Mouse (Mus musculus) hindbrain, embryonic 12.5 days (tissue): ENCODE measurements around the gene Pdzd2. TPM values are rescaled to one million over a fixed set of nuclear protein-coding genes. Genes with fewer than 3 reads are reported as not detected.
A peak's percentile ranks its signal among the peaks of the same experiment; 100 is the strongest.

ENCODE experiments used
- ATAC-seq: fragments of 200-750 bp; cut with Nextera tagmentation; 2 replicates; pipeline ENCODE4 v1.8.0; 2017; ENCODE audit warnings: moderate TSS enrichment; ENCODE audit not compliant: low FRiP score
- H3K27ac ChIP-seq: fragments of 300-500 bp; sonication (generic); 2 replicates; pipeline ENCODE4 v1.5.1; 2016; ENCODE audit warnings: mild to moderate bottlenecking
- H3K27me3 ChIP-seq: fragments of 300-500 bp; sonication (generic); 2 replicates; pipeline ENCODE4 v1.6.1; 2016; ENCODE audit warnings: mild to moderate bottlenecking
- H3K36me3 ChIP-seq: fragments of 300-500 bp; sonication (generic); 2 replicates; pipeline ENCODE4 v1.6.1; 2016; ENCODE audit warnings: mild to moderate bottlenecking
- H3K4me1 ChIP-seq: fragments of 300-500 bp; sonication (generic); 2 replicates; pipeline ENCODE4 v1.6.1; 2016
- H3K4me2 ChIP-seq: fragments of 300-500 bp; sonication (generic); replicated peaks from 2 replicates; pipeline ENCODE4 v1.6.1; 2016; ENCODE audit warnings: mild to moderate bottlenecking
- H3K4me3 ChIP-seq: fragments of 300-500 bp; sonication (generic); 2 replicates; pipeline ENCODE4 v1.5.1; 2016; ENCODE audit warnings: mild to moderate bottlenecking
- H3K9ac ChIP-seq: fragments of 300-500 bp; sonication (generic); 2 replicates; pipeline ENCODE4 v1.6.1; 2016; ENCODE audit warnings: mild to moderate bottlenecking, moderate library complexity
- H3K9me3 ChIP-seq: fragments of 300-500 bp; sonication (generic); replicated peaks from 2 replicates; pipeline ENCODE4 v1.6.1; 2016; ENCODE audit warnings: mild to moderate bottlenecking
- WGBS: fragments of 180-500 bp; shearing (Covaris S2); methylation state at CpG from one replicate; pipeline ENCODE4 v1.1.7; 2016; 5-methylcytosine and 5-hydroxymethylcytosine counted together
- polyA plus RNA-seq: library from polyadenylated mRNA; unstranded; fragments of >200 nt; fragmentation: Nextera tagmentation; extraction: Ambion mirVana; gene quantifications from 2 replicates; pipeline ENCODE4 v1.2.1, GENCODE M21; 2016

The Pdzd2 gene
- polyA plus RNA-seq, 1 experiment from 2014 or later, result 8.7 TPM

- WGBS, result 85% methylated on average over 11 of the region's 11 CpGs
- 0 out of 2 replicates have a peak, but pooled peaks cover 4% of the 10 kb centered on the region for H3K4me1 ChIP-seq
- H3K4me3 ChIP-seq, result no peak overlapping the region
- no peak for ATAC-seq
- no peak overlapping the region for H3K4me2 ChIP-seq
- no peaks in the 10 kb centered on the region for H3K27me3 ChIP-seq
- no peak overlapping the region for H3K27ac ChIP-seq
- H3K9ac ChIP-seq, result no peak overlapping the region
- H3K36me3 ChIP-seq, result no peaks in the 10 kb centered on the region
- no peaks in the 10 kb centered on the region for H3K9me3 ChIP-seq
These were observed 200.0 kb downstream of the Pdzd2 start for GRCm38 (mm10) chr15:12539618-12540302.

GRCm38 (mm10) chr15:12533254-12533653 lies 206.5 kb downstream of the Pdzd2 start:
- WGBS, result 86% methylated on average over 5 of the region's 5 CpGs
- Histone ChIP-seq H3K36me3 (no peaks in the 10 kb centered on the region), H3K9me3 (no peaks in the 10 kb centered on the region), H3K4me2 (no peak overlapping the region), H3K4me1 (no peaks in the 10 kb centered on the region), H3K4me3 (no peak overlapping the region), H3K27ac (no peak overlapping the region), H3K27me3 (no peaks in the 10 kb centered on the region), H3K9ac (no peak overlapping the region)
- ATAC-seq, result no peak

GRCm38 (mm10) chr15:12532568-12532967 lies 207.2 kb downstream of the Pdzd2 start:
- H3K4me2 ChIP-seq, result no peak overlapping the region
- H3K36me3 ChIP-seq, result no peaks in the 10 kb centered on the region
- no peak for ATAC-seq
- no peaks in the 10 kb centered on the region for H3K9me3 ChIP-seq
- 99% methylated on average over 4 of the region's 4 CpGs for WGBS
- no peak overlapping the region for H3K9ac ChIP-seq
- H3K27me3 ChIP-seq, result no peaks in the 10 kb centered on the region
- H3K4me3 ChIP-seq, result no peak overlapping the region
- no peak overlapping the region for H3K27ac ChIP-seq
- no peaks in the 10 kb centered on the region for H3K4me1 ChIP-seq

GRCm38 (mm10) chr15:12522810-12523209 lies 216.9 kb downstream of the Pdzd2 start:
- no peaks in the 10 kb centered on the region for H3K9me3 ChIP-seq
- H3K27me3 ChIP-seq, result no peaks in the 10 kb centered on the region
- WGBS, result 74% methylated on average over 7 of the region's 7 CpGs
- no peak overlapping the region for H3K27ac ChIP-seq
- no peaks in the 10 kb centered on the region for H3K36me3 ChIP-seq
- H3K4me2 ChIP-seq, result no peak overlapping the region
- peaks cover 5% of the 10 kb centered on the region; the same call in 1 of the 2 replicates for H3K4me1 ChIP-seq
- no peak overlapping the region for H3K9ac ChIP-seq
- no peak overlapping the region for H3K4me3 ChIP-seq
- ATAC-seq, result no peak

GRCm38 (mm10) chr15:12520292-12520691 lies 219.4 kb downstream of the Pdzd2 start:
- WGBS, result 73% methylated on average over 9 of the region's 9 CpGs

GRCm38 (mm10) chr15:12518370-12518973 lies 221.3 kb downstream of the Pdzd2 start:
- Histone ChIP-seq H3K36me3 (no peaks in the 10 kb centered on the region), H3K4me2 (no peak overlapping the region), H3K9me3 (no peaks in the 10 kb centered on the region), H3K27me3 (no peaks in the 10 kb centered on the region), H3K9ac (no peak overlapping the region), H3K4me1 (peaks cover 5% of the 10 kb centered on the region; the same call in 1 of the 2 replicates), H3K27ac (no peak overlapping the region), H3K4me3 (no peak overlapping the region)
- 0 out of 2 replicates have a peak, but pooled peaks have one; percentile 10 for ATAC-seq
- WGBS, result 51% methylated on average over 14 of the region's 14 CpGs

More at GRCm38 (mm10) chr15:12520292-12520691, 219.4 kb downstream of the Pdzd2 start:
- ATAC-seq, result no peak
- no peak overlapping the region for H3K4me3 ChIP-seq
- no peaks in the 10 kb centered on the region for H3K9me3 ChIP-seq
- H3K27me3 ChIP-seq, result no peaks in the 10 kb centered on the region
- no peak overlapping the region for H3K27ac ChIP-seq
- H3K36me3 ChIP-seq, result no peaks in the 10 kb centered on the region
- no peak overlapping the region for H3K9ac ChIP-seq
- peaks cover 5% of the 10 kb centered on the region; the same call in 1 of the 2 replicates for H3K4me1 ChIP-seq
- no peak overlapping the region for H3K4me2 ChIP-seq

- H3K36me3 ChIP-seq, result no peaks in the 10 kb centered on the region
- no peak overlapping the region for H3K4me2 ChIP-seq
- no peak for ATAC-seq
- peaks cover 5% of the 10 kb centered on the region; the same call in 1 of the 2 replicates for H3K4me1 ChIP-seq
- H3K27me3 ChIP-seq, result no peaks in the 10 kb centered on the region
- 87% methylated on average over 9 of the region's 9 CpGs for WGBS
- H3K9me3 ChIP-seq, result no peaks in the 10 kb centered on the region
- H3K4me3 ChIP-seq, result no peak overlapping the region
- H3K27ac ChIP-seq, result no peak overlapping the region
- no peak overlapping the region for H3K9ac ChIP-seq
These were observed 222.4 kb downstream of the Pdzd2 start for GRCm38 (mm10) chr15:12517314-12517813.

GRCm38 (mm10) chr15:12515272-12515844 lies 224.4 kb downstream of the Pdzd2 start:
- no peaks in the 10 kb centered on the region for H3K9me3 ChIP-seq
- H3K27me3 ChIP-seq, result no peaks in the 10 kb centered on the region
- H3K4me1 ChIP-seq, result peaks cover 5% of the 10 kb centered on the region; the same call in 1 of the 2 replicates
- no peak overlapping the region for H3K4me2 ChIP-seq
- no peaks in the 10 kb centered on the region for H3K36me3 ChIP-seq
- no peak overlapping the region for H3K4me3 ChIP-seq
- ATAC-seq, result no peak
- H3K9ac ChIP-seq, result no peak overlapping the region
- 62% methylated on average over 9 of the region's 9 CpGs for whole genome bisulfite sequencing
- H3K27ac ChIP-seq, result no peak overlapping the region

- Histone ChIP-seq H3K36me3 (no peaks in the 10 kb centered on the region), H3K27ac (no peak overlapping the region), H3K4me2 (no peak overlapping the region), H3K4me1 (peaks cover 5% of the 10 kb centered on the region; the same call in 1 of the 2 replicates), H3K4me3 (no peak overlapping the region), H3K27me3 (no peaks in the 10 kb centered on the region), H3K9me3 (no peaks in the 10 kb centered on the region), H3K9ac (no peak overlapping the region)
- no peak for ATAC-seq
- WGBS, result 83% methylated on average over 9 of the region's 9 CpGs
These were observed 226.2 kb downstream of the Pdzd2 start for GRCm38 (mm10) chr15:12513526-12513925.

- Histone ChIP-seq H3K36me3 (no peaks in the 10 kb centered on the region), H3K4me1 (peaks cover 15% of the 10 kb centered on the region), H3K4me2 (no peak overlapping the region), H3K9ac (no peak overlapping the region), H3K27me3 (no peaks in the 10 kb centered on the region), H3K9me3 (no peaks in the 10 kb centered on the region), H3K27ac (no peak overlapping the region), H3K4me3 (no peak overlapping the region)
- ATAC-seq, result no peak
- WGBS, result 94% methylated on average over 10 of the region's 10 CpGs
These were observed 230.9 kb downstream of the Pdzd2 start for GRCm38 (mm10) chr15:12508765-12509377.

GRCm38 (mm10) chr15:12507523-12507922 lies 232.2 kb downstream of the Pdzd2 start:
- 80% methylated on average over 4 of the region's 4 CpGs for WGBS
- ATAC-seq, result no peak

GRCm38 (mm10) chr15:12506514-12506913 lies 233.2 kb downstream of the Pdzd2 start:
- no peak overlapping the region for H3K27ac ChIP-seq
- no peak overlapping the region for H3K4me3 ChIP-seq
- peaks cover 21% of the 10 kb centered on the region for H3K4me1 ChIP-seq
- H3K9ac ChIP-seq, result no peak overlapping the region
- peak; percentile 24; the same call in 1 of the 2 replicates for ATAC-seq
- no peak overlapping the region for H3K4me2 ChIP-seq
- H3K36me3 ChIP-seq, result no peaks in the 10 kb centered on the region
- no peaks in the 10 kb centered on the region for H3K27me3 ChIP-seq
- H3K9me3 ChIP-seq, result no peaks in the 10 kb centered on the region
- 76% methylated on average over 10 of the region's 10 CpGs for WGBS

More at GRCm38 (mm10) chr15:12507523-12507922, 232.2 kb downstream of the Pdzd2 start:
- Histone ChIP-seq H3K27ac (no peak overlapping the region), H3K4me2 (no peak overlapping the region), H3K4me1 (peaks cover 15% of the 10 kb centered on the region), H3K27me3 (no peaks in the 10 kb centered on the region), H3K9ac (no peak overlapping the region), H3K36me3 (no peaks in the 10 kb centered on the region), H3K4me3 (no peak overlapping the region), H3K9me3 (no peaks in the 10 kb centered on the region)
